Mouse (Mus musculus): ENCODE data around the gene Matn1. TPM values are rescaled to one million over a fixed set of nuclear protein-coding genes. Genes with fewer than 3 reads are reported as not detected.
A peak's percentile ranks its signal among the peaks of the same experiment; 100 is the strongest.

Matn1 gene
- polyA plus RNA-seq, 1 experiment from 2014 or later = 0.12 TPM

GRCm38 (mm10) chr4:130906296-130906695 is 37.9 kb upstream of the Matn1 start:
- Histone ChIP-seq H3K36me3 (ENCODE audit: control insufficient read depth, insufficient read depth, low read length) (no peaks in the 10 kb centered on the region), H3K27ac (ENCODE audit: low read length) (no peak overlapping the region), H3K4me3 (ENCODE audit: low read depth, low read length) (no peak overlapping the region), H3K27me3 (ENCODE audit: control insufficient read depth, insufficient read depth, low read length) (no peaks in the 10 kb centered on the region), H3K9me3 (ENCODE audit: control insufficient read depth, low read depth, low read length) (no peaks in the 10 kb centered on the region), H3K4me1 (ENCODE audit: control insufficient read depth, insufficient read depth, low read length) (no peaks in the 10 kb centered on the region), H3K9ac (replicated peaks; ENCODE audit: low read depth, low read length) (no peak overlapping the region), H3K4me2 (replicated peaks; ENCODE audit: low read depth, low read length) (no peak overlapping the region)
- WGBS = 43% methylated on average over 8 of the region's 8 CpGs
- no peak for ATAC-seq (ENCODE audit: insufficient number of reproducible peaks, insufficient read depth, low FRiP score, low read depth)

DNA sequence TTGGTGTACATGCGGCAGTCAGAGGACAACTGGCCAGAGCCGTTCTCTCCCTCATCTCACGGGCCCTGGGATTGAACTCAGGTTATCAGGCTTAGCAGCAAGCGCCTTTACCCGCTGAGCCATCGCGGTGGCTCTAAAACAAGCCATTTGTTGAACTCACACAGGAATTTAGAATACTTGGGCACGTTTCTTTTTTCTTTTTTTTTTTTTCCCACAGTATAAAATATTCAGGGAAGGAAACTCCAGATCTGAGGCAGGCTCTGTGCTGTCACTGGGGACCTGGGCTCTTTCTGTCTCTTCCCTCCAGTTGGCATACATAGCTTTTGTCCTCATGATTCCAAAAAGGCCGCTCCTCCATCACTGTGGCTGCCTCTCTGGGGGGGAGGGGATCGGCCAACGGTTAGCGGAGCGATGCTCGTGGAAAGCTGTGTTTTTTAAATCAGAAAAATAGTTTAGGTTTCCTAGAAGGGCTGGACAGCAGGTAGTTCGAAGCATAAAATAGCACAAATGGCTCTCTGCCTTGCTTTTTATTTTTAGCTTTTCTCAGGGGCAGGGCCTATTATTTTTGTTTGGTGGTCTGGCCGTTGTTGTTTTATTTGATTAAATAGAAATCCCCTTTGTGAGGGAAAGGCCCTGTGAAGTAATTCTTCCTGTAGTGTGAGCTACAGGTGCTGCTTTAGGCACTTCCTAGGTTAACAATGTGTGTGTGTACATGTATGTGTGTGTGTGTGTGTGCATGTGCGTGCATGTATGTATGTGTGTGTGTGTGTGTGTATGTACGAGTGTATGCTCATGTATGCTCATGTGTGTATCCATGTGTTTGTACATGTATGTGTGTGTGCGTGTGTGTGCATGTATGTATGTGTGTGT is 36.8 kb upstream of the Matn1 start:
- no peak for ATAC-seq (ENCODE audit: insufficient number of reproducible peaks, insufficient read depth, low FRiP score, low read depth)
- Histone ChIP-seq H3K9ac (replicated peaks; ENCODE audit: low read depth, low read length) (no peak overlapping the region), H3K36me3 (ENCODE audit: control insufficient read depth, insufficient read depth, low read length) (no peaks in the 10 kb centered on the region), H3K4me3 (ENCODE audit: low read depth, low read length) (no peak overlapping the region), H3K27me3 (ENCODE audit: control insufficient read depth, insufficient read depth, low read length) (no peaks in the 10 kb centered on the region), H3K9me3 (ENCODE audit: control insufficient read depth, low read depth, low read length) (no peaks in the 10 kb centered on the region), H3K27ac (ENCODE audit: low read length) (no peak overlapping the region), H3K4me2 (replicated peaks; ENCODE audit: low read depth, low read length) (no peak overlapping the region), H3K4me1 (ENCODE audit: control insufficient read depth, insufficient read depth, low read length) (no peaks in the 10 kb centered on the region)
- 85% methylated on average over 19 of the region's 19 CpGs for WGBS

DNA sequence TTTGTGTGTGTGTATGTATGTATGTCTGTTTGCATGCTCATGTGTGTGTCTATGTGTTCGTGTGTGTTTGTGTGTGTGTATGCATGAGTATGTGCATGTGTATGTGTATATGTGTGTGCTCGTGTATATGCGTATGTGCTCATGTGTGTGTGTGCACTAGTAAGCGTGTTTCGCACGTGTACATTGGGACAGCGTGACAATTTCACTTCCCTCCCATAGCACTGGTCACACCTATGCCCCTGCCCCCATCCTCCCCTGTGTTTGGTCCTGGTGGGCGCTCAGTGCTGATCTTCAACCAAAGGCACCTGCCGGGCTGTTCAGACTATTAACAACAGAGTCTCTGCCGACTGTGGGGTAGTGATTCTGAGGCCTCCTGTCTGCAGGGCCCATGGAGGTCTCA is 36.1 kb upstream of the Matn1 start:
- no peak for ATAC-seq (ENCODE audit: insufficient number of reproducible peaks, insufficient read depth, low FRiP score, low read depth)
- Histone ChIP-seq H3K36me3 (ENCODE audit: control insufficient read depth, insufficient read depth, low read length) (no peaks in the 10 kb centered on the region), H3K9ac (replicated peaks; ENCODE audit: low read depth, low read length) (no peak overlapping the region), H3K9me3 (ENCODE audit: control insufficient read depth, low read depth, low read length) (no peaks in the 10 kb centered on the region), H3K27ac (ENCODE audit: low read length) (no peak overlapping the region), H3K4me1 (ENCODE audit: control insufficient read depth, insufficient read depth, low read length) (no peaks in the 10 kb centered on the region), H3K27me3 (ENCODE audit: control insufficient read depth, insufficient read depth, low read length) (no peaks in the 10 kb centered on the region), H3K4me2 (replicated peaks; ENCODE audit: low read depth, low read length) (no peak overlapping the region), H3K4me3 (ENCODE audit: low read depth, low read length) (no peak overlapping the region)
- 95% methylated on average over 10 of the region's 10 CpGs for WGBS

GRCm38 (mm10) chr4:130909167-130909874 is 34.9 kb upstream of the Matn1 start:
- no peak for ATAC-seq (ENCODE audit: insufficient number of reproducible peaks, insufficient read depth, low FRiP score, low read depth)
- Histone ChIP-seq H3K36me3 (ENCODE audit: control insufficient read depth, insufficient read depth, low read length) (no peaks in the 10 kb centered on the region), H3K4me3 (ENCODE audit: low read depth, low read length) (no peak overlapping the region), H3K4me2 (replicated peaks; ENCODE audit: low read depth, low read length) (no peak overlapping the region), H3K27me3 (ENCODE audit: control insufficient read depth, insufficient read depth, low read length) (no peaks in the 10 kb centered on the region), H3K4me1 (ENCODE audit: control insufficient read depth, insufficient read depth, low read length) (no peaks in the 10 kb centered on the region), H3K9me3 (ENCODE audit: control insufficient read depth, low read depth, low read length) (no peaks in the 10 kb centered on the region), H3K9ac (replicated peaks; ENCODE audit: low read depth, low read length) (no peak overlapping the region), H3K27ac (ENCODE audit: low read length) (no peak overlapping the region)
- 64% methylated on average over 17 of the region's 17 CpGs for WGBS

DNA sequence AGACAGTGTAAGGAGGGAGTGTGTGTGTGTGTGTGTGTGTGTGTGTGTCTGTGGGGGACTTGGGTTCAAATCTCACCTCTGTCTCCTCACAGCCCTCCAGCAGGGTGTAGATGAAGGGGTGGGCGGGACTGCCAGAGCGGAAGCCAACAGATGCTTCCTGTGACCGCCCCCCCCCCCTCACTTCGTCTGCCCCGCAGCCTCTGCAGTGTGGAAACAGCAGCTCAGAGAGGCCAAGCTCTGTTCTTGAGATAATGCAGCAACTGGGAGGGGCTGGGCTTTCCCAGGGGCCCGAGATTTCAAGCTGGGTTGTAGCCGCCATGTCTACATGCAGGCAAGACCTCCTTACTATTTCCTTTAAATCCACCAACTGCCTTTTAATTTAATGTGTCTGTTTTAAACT is 33.5 kb upstream of the Matn1 start:
- H3K27me3 ChIP-seq (ENCODE audit: control insufficient read depth, insufficient read depth, low read length) = no peaks in the 10 kb centered on the region
- no peak for ATAC-seq (ENCODE audit: insufficient number of reproducible peaks, insufficient read depth, low FRiP score, low read depth)
- H3K9ac ChIP-seq (replicated peaks; ENCODE audit: low read depth, low read length) = no peak overlapping the region
- WGBS = 30% methylated on average over 7 of the region's 7 CpGs
- H3K36me3 ChIP-seq (ENCODE audit: control insufficient read depth, insufficient read depth, low read length) = no peaks in the 10 kb centered on the region
- no peaks in the 10 kb centered on the region for H3K4me1 ChIP-seq (ENCODE audit: control insufficient read depth, insufficient read depth, low read length)
- H3K9me3 ChIP-seq (ENCODE audit: control insufficient read depth, low read depth, low read length) = no peaks in the 10 kb centered on the region
- H3K4me2 ChIP-seq (replicated peaks; ENCODE audit: low read depth, low read length) = no peak overlapping the region
- no peak overlapping the region for H3K4me3 ChIP-seq (ENCODE audit: low read depth, low read length)
- no peak overlapping the region for H3K27ac ChIP-seq (ENCODE audit: low read length)

DNA sequence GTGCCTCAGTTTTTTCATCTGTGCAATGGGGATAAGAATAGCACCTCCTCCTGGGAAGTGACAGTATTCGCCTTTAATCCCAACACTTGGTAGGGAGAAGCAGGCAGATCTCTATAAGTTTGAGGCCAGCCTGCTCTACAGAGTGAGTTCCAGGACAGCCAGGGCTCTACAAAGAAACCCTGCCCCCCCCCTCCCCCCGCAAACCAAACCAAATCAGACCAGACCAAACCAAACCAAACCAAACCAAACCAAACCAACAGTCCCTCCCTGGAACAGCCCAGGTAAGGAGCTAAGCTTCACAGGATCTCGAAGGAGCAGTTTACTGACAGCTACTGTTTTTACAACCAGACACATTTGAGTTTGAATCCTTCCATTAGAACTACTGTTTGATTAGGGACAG is 31.6 kb upstream of the Matn1 start:
- H3K9me3 ChIP-seq (ENCODE audit: control insufficient read depth, low read depth, low read length) = no peaks in the 10 kb centered on the region
- H3K9ac ChIP-seq (replicated peaks; ENCODE audit: low read depth, low read length) = no peak overlapping the region
- H3K27ac ChIP-seq (ENCODE audit: low read length) = no peak overlapping the region
- H3K36me3 ChIP-seq (ENCODE audit: control insufficient read depth, insufficient read depth, low read length) = no peaks in the 10 kb centered on the region
- H3K4me1 ChIP-seq (ENCODE audit: control insufficient read depth, insufficient read depth, low read length) = no peaks in the 10 kb centered on the region
- H3K4me2 ChIP-seq (replicated peaks; ENCODE audit: low read depth, low read length) = no peak overlapping the region
- 79% methylated on average over 3 of the region's 3 CpGs for whole genome bisulfite sequencing
- no peak for ATAC-seq (ENCODE audit: insufficient number of reproducible peaks, insufficient read depth, low FRiP score, low read depth)
- H3K4me3 ChIP-seq (ENCODE audit: low read depth, low read length) = no peak overlapping the region
- no peaks in the 10 kb centered on the region for H3K27me3 ChIP-seq (ENCODE audit: control insufficient read depth, insufficient read depth, low read length)

DNA sequence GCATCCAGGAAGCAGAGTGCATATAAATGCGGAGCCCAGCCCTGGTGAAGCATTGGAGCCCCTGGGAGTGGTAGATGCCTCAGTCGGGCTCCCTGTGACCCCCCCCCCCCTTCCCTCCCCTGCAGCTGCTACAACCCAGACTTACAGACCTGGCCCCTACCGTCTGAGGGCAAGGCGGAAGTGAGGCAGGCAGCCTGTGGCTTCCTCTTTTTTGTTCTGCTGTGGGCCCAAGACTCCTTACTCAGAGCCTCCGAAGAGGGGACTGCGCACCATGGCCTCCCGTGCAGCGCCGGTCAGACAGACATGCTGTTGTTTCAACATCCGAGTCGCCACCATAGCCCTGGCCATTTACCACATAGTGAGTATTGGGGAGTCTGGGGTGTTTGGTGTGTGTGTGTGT is 31.1 kb upstream of the Matn1 start, which contains the start of gene Laptm5:
Gene Laptm5 (plus strand): TSS at position 49 of the 400 bp plus-strand sequence.
- Histone ChIP-seq H3K9ac (replicated peaks; ENCODE audit: low read depth, low read length) (no peak within 1 kb of the TSS), H3K27ac (ENCODE audit: low read length) (peak within 1 kb of the TSS; percentile 28; the same call in 1 of the 2 replicates), H3K27me3 (ENCODE audit: control insufficient read depth, insufficient read depth, low read length) (no peaks in the 10 kb centered on the region), H3K4me1 (ENCODE audit: control insufficient read depth, insufficient read depth, low read length) (no peaks in the 10 kb centered on the region), H3K4me2 (replicated peaks; ENCODE audit: low read depth, low read length) (no peak within 1 kb of the TSS), H3K36me3 (ENCODE audit: control insufficient read depth, insufficient read depth, low read length) (no peaks in the 10 kb centered on the region), H3K9me3 (ENCODE audit: control insufficient read depth, low read depth, low read length) (no peaks in the 10 kb centered on the region), H3K4me3 (ENCODE audit: low read depth, low read length) (no peak within 1 kb of the TSS)
- ATAC-seq (ENCODE audit: insufficient number of reproducible peaks, insufficient read depth, low FRiP score, low read depth) = no peak
- WGBS = 53% methylated on average over 11 of the region's 11 CpGs

DNA sequence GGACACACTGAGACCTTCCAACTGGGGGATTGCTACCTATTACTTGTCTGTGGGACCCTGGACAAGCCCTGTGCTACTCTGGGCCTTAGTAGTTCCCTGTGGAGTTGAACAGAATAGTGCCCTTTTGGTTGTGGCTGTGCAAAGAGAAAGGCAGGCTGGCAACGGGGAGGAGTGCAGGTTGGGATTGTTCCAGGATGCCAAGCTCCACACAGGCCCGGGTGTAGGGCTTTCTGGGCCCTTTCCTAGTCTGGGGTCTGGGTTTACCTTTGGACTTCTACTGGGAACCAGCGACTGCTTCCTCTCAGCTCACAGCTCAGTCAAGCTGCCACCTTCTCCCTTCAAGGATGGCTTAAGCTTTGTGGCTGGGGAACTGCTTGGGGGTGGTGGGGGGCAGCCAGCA is 30.7 kb upstream of the Matn1 start:
- Histone ChIP-seq H3K4me3 (ENCODE audit: low read depth, low read length) (no peak overlapping the region), H3K4me2 (replicated peaks; ENCODE audit: low read depth, low read length) (no peak overlapping the region), H3K36me3 (ENCODE audit: control insufficient read depth, insufficient read depth, low read length) (no peaks in the 10 kb centered on the region), H3K27me3 (ENCODE audit: control insufficient read depth, insufficient read depth, low read length) (no peaks in the 10 kb centered on the region), H3K4me1 (ENCODE audit: control insufficient read depth, insufficient read depth, low read length) (no peaks in the 10 kb centered on the region), H3K27ac (ENCODE audit: low read length) (peak overlapping the region; percentile 28; the same call in 1 of the 2 replicates), H3K9me3 (ENCODE audit: control insufficient read depth, low read depth, low read length) (no peaks in the 10 kb centered on the region), H3K9ac (replicated peaks; ENCODE audit: low read depth, low read length) (no peak overlapping the region)
- WGBS = 84% methylated on average over 3 of the region's 3 CpGs
- no peak for ATAC-seq (ENCODE audit: insufficient number of reproducible peaks, insufficient read depth, low FRiP score, low read depth)

Data from stomach, embryonic 14.5 days (tissue).